Mouse (Mus musculus) thymus, adult 18-20 months (tissue): ENCODE measurements around the gene Qrsl1.

ENCODE experiments used
- DNase-seq, 2 experiments: peaks; one replicate each; pipeline ENCODE4 v3.0.0; 2022; ENCODE audit warnings: mixed read lengths in 2 of 2

The Qrsl1 gene

GRCm38 (mm10) chr10:43856351-43856750, 45.2 kb downstream of the Qrsl1 start:
- no peak for DNase-seq

- no peak for DNase-seq
Measured at GRCm38 (mm10) chr10:43855916-43856315, 45.6 kb downstream of the Qrsl1 start.

GRCm38 (mm10) chr10:43851898-43852297, 49.6 kb downstream of the Qrsl1 start:
- no peak for DNase-seq

GRCm38 (mm10) chr10:43849478-43849877, 52.1 kb downstream of the Qrsl1 start:
- DNase-seq: no peak

GRCm38 (mm10) chr10:43846141-43846622, 55.4 kb downstream of the Qrsl1 start:
- no peak for DNase-seq

GRCm38 (mm10) chr10:43845442-43845841, 56.1 kb downstream of the Qrsl1 start:
- DNase-seq: no peak

- no peak for DNase-seq
Measured at GRCm38 (mm10) chr10:43841441-43841840, 60.1 kb downstream of the Qrsl1 start.

- no peak for DNase-seq
Measured at GRCm38 (mm10) chr10:43832868-43833267, 68.7 kb downstream of the Qrsl1 start.

- DNase-seq: no peak
Measured at GRCm38 (mm10) chr10:43830251-43831018, 71.1 kb downstream of the Qrsl1 start.

GRCm38 (mm10) chr10:43828686-43829015, 72.9 kb downstream of the Qrsl1 start:
- DNase-seq: no peak

- no peak for DNase-seq
Measured at GRCm38 (mm10) chr10:43827958-43828685, 73.4 kb downstream of the Qrsl1 start.

GRCm38 (mm10) chr10:43826773-43827621, 74.5 kb downstream of the Qrsl1 start:
- no peak for DNase-seq

GRCm38 (mm10) chr10:43825696-43826095, 75.8 kb downstream of the Qrsl1 start:
- no peak for DNase-seq

GRCm38 (mm10) chr10:43824713-43825112, 76.8 kb downstream of the Qrsl1 start:
- no peak for DNase-seq
